Mouse (Mus musculus) kidney, postnatal 14 days (tissue): ENCODE data around the gene Chac1.

Source experiments
- DNase-seq: peaks from one replicate; pipeline ENCODE4 v3.0.0; 2022; ENCODE audit warnings: mixed read lengths

The Chac1 gene

DNA sequence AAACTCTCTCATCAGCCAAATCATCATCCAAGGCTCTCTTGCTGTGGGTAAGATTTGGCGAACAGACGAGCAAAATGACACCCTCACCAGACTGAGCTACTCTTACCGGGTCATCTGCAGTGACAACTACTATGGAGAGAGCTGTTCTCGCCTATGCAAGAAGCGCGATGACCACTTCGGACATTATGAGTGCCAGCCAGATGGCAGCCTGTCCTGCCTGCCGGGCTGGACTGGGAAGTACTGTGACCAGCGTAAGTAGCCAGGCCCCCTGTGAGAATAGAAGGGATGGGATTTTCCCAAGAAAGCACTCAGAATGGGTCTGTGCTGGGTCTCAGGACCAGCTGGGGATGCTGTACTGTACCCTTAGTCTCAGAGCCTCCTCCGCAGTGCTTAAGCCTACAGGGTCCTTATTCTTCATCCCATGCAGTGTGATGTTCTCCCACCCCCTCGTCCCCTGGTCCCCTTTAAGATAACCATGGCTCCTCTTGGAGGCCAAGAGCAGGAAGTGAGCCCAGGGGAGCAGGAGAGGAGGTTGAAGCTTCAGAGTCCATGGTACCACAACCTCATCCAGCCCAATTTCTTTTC, 23.0 kb upstream of the Chac1 start:
- no peak for DNase-seq

DNA sequence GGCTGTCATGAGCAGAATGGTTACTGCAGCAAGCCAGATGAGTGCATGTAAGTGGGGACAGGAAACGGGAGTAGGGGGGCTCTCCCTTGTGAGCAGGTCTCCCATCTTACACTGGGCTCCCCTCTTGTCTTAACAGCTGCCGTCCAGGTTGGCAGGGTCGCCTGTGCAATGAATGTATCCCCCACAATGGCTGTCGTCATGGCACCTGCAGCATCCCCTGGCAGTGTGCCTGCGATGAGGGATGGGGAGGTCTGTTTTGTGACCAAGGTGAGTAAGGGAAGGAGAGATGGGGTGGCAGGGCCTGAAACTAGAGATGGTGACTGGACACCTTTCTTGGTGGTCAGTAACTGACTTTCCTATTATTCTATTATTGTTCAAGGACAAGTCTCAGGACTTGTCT, 22.5 kb upstream of the Chac1 start:
- DNase-seq, result no peak

DNA sequence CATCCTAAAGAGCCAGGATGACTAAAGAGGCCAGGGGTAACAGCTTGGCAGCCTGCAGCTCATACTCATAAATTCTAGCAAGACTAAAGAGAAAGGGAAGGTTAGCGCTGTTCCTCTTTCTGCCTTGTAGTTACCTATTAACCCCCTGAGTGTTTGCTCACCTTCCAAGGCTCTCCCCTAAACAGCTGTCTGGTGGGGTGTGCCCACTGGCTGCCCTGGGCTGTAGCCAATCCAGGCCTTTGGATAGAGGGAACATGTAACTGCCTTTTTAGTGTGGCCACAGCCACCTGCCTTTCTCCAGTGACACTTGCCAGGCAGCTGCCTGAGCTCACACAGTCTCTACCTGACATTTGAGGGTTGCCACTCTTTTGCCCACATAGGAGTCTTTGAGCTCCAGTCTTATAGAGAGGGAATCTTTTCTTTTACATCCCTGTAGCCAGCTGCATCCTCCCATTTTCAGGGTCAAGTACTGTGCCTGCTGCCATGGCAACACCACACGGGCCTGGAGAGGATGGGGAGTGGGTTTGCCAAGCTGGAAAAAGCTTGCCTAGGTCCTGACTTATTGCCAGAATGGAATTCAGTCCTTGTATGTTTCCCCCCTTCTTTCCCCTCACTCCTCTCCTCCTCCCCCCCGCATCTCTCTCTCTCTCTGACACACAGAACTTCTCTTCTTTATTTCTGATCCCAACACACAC, 21.8 kb upstream of the Chac1 start:
- no peak for DNase-seq

DNA sequence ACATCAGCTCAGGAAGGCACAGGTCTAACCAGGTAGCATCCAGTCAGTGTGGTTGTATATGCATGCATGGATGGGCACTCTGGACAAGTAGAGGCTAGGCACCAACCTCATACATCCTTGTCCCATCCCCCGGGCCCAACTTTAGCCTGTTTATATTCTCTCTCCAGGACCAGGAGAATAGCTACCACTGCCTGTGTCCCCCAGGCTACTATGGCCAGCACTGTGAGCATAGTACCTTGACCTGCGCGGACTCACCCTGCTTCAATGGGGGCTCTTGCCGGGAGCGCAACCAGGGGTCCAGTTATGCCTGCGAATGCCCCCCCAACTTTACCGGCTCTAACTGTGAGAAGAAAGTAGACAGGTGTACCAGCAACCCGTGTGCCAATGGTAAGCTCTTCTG, 20.2 kb upstream of the Chac1 start:
- no peak for DNase-seq

DNA sequence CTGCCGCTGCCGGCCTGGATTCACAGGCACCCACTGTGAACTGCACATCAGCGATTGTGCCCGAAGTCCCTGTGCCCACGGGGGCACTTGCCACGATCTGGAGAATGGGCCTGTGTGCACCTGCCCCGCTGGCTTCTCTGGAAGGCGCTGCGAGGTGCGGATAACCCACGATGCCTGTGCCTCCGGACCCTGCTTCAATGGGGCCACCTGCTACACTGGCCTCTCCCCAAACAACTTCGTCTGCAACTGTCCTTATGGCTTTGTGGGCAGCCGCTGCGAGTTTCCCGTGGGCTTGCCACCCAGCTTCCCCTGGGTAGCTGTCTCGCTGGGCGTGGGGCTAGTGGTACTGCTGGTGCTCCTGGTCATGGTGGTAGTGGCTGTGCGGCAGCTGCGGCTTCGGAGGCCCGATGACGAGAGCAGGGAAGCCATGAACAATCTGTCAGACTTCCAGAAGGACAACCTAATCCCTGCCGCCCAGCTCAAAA, 18.8 kb upstream of the Chac1 start:
- no peak for DNase-seq

DNA sequence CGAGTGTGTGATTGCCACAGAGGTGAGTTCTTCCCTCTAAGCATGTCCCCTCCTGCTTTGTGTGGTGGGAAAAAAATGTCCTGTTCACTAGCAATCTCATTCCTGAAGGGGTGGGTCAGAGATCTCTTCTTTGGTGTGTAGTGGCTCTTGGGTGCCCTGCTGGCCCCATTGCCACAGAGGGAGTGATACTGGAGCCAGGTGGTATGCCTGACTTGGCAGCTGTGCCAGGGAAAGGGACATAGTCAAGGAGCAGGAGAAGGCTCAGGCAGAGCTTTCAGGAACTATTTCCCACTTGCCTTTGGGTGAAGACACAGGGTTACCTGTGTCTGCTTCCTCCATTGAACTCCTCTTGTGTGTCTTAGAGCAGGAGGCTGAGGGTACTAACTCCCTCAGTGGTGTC, 16.9 kb upstream of the Chac1 start:
- DNase-seq, result no peak

DNA sequence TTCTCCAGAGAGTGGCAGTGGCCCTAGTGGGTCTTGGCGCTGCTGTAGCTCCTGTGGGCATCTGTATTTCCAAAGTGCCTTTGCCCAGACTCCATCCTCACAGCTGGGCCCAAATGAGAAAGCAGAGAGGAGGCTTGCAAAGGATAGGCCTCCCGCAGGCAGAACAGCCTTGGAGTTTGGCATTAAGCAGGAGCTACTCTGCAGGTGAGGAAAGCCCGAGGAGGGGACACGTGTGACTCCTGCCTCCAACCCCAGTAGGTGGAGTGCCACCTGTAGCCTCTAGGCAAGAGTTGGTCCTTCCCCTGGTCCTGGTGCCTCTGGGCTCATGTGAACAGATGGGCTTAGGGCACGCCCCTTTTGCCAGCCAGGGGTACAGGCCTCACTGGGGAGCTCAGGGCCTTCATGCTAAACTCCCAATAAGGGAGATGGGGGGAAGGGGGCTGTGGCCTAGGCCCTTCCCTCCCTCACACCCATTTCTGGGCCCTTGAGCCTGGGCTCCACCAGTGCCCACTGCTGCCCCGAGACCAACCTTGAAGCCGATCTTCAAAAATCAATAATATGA, 16.0 kb upstream of the Chac1 start:
- DNase-seq, result no peak

DNA sequence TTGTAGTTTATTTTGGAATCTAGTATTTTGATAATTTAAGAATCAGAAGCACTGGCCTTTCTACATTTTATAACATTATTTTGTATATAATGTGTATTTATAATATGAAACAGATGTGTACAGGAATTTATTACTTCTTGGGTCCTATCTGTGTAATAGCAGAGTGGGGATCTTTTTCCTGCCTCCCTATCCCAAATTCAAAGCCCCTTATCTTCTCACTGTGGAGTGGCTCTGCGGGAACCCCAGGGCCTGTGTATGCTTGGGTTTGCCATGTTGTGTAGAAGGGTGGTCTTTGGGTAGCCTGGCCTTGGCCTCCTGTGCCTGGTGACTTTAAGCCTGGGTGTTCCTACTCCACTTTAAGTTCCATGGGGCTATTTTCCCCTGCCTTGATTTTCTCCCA, 15.5 kb upstream of the Chac1 start:
- DNase-seq, result no peak

DNA sequence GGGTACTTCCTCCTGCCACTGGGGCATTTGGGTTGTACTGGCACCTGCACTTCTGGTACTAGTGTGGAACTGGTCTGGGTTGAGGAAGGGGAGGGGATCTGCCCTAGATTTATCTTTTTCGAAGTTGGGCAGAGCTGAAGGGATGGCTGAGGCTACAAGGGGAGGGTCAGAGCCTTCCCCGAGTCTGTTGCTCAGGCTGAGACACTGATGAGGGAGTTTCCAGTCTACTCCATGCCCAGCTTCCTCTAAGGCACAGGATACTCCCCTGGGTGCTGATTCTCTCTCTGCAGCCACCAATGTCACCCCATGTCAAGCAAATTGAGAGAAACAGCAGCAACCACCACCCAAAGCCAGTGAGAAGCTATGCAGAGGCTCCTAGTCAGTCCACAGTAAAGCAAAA, 15.0 kb upstream of the Chac1 start:
- DNase-seq, result no peak

DNA sequence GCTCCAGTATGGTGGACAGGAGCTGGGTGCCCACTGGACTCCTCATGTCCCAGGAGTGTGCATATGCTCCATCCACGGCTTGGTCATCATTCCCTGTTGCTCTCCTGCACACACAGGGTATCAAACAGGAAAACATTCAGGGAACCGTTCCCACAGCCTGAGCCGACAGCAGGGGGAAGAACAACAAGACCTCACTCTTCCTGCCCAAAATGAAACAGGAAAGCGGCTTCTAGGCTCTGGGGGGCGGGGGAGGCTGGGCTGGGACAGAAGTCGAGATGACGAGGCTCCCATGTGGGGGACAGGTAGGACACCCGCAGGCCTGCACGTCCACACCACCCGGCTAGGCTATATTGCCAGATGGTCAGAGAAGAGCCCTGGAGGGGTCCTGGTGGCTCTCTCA, 14.6 kb upstream of the Chac1 start:
- peak; percentile 57 for DNase-seq

DNA sequence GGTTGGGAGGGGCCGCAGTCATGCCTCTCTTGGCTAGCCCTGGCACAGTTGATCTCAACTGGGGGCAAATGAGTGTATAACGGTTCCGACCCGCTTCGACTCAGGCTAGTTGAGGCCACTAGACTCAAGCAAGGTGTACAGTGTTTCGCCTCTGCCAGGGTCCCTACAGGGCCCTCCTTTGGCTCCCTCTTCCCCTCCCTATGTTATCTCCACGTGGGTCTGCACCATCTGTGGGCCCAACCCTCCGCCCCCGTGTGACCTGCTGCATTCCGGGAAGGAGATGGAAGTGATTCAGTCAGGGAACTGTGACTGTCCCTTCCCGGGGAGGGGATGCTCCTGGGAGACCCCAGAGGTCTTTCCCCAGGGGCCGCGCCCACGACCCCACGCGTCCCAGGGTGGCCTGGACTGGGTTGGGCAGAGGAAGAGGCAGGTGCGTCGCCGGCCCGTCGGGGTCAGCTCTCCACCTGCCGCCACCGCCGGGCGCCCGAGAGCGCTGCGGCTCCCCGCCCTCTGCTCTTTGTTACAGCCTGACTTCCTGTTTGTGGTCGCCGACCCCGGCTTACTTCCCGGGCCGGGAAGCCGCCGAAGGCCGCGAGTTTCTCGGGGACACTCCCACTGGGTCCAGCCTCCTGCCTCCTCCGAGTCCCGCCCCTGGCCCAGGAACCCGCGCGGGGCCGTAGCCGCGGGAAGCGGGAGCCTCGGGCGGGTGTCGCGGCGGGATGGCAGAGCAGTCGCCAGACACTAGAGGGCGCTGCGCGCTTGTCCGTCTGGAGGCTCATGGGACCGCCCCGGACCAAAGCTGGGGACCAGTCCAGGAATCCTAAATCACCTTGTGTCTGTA, 13.4 kb upstream of the Chac1 start:
- DNase-seq, result peak; percentile 94

DNA sequence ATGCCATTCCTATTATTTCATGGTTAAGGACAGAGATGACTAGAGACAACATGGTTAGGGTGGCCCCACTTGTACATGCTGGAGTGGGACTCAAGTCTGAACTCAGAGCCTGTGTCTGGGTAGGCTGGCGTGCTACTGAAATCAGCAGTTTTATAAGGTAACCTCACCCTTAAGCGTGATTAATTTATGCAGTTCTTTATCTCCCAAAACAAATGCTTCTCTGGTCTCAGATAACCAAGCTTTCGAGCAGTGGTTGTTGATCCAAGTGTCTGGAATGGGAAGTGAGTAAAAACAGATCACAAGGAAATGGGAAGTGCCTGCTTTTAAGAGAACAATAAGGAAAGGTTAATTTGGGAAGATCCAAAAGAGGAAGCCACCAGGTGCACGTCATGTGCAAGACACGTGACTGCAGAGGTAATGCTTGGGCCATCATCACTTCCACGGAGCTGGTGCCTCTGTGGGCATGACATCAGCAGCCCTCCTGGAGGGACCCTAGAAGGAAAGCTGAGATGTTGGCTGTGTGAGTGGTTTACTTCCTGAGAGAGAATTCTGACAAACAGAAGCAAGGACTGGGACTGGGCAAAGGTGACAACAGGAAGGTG, 6.4 kb upstream of the Chac1 start:
- DNase-seq, result no peak

DNA sequence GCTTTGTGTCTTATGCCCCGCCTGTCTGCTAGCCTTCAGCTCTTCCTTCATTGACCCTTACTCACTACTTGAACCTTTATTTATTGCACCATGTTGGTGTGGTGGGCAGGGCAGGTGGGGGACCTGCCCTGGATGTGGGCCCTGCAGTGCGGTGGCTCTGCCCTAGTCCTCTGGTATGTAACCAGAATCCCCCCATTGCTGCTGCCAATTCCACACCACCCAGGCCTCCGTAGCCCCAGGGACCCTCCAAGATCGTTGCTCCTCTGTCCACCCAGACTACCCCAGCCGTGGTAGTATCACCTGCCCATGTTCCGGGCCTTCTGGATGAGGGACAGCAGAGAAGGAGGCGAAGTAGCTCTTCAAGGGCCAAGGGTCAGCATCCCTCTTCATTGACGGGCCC, 2.7 kb downstream of the Chac1 start:
- DNase-seq, result no peak

DNA sequence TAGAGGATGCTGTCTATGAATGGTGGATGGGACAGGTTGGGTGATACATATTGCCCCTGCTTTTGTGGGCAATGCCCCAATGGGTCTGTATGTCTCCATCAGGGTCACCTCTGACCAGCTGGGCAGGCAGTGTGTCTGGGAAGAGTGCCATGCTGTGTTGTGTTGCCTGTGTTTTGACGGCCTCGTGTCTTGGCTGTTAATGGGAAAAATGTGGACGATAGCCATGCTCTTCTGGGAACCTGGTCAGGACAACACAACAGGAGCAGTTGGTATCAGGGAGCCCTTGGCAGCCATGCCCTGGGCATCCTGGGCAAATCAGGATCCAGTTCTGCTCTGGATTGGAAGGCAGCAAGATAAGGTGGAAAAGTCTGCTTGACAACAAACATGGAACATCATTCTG, 4.1 kb downstream of the Chac1 start:
- DNase-seq, result no peak

DNA sequence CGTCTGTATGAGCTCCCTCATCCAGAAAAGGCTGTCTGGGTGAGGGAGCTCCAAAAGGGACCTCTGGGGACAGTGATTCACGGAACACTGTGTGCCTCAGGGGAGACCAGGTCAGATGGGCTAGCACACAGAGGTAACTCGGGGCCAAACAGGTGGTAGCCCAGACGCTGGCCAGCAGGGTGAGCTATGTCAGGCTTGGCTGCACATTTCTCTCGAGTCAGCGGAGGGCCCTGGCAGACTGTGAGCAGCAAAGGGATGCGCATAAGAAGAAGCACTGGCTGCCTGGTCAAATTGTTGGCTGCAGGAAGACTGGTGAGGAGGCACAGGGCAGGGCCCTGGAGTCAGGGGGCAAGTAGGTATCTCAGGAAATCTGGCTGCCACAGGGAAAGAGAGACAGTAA, 4.6 kb downstream of the Chac1 start:
- peak; percentile 62 for DNase-seq

DNA sequence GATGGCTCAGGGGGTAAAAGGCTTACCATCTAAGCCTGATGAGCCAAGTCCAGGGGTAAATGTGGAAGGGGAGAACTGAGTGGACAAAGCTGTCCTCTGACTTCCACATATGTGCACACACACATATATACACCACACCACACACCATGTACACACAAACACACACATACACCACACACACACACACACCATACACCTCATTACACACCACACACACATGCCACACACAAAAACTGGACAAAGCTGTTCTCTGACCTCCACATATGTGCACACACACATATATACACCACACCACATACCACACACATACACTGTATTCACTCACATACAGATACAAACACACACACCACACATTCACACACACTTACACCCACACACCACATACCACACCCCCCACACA, 5.3 kb downstream of the Chac1 start:
- DNase-seq, result no peak

DNA sequence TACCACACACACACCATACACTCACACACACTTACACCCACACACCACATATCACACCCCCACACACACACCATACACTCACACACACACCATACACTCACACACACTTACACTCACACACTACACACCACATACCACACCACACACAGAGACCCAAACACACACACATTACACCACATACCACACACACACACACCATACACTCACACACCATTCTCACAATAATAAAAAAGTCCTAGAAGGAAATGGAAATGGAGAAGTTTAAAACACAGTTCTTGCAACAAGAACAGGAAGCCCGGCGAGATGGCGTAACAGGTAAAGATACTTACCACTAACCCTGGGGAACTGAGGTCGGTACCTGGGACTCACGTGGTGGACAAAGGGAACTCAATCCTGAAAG, 5.8 kb downstream of the Chac1 start:
- no peak for DNase-seq

DNA sequence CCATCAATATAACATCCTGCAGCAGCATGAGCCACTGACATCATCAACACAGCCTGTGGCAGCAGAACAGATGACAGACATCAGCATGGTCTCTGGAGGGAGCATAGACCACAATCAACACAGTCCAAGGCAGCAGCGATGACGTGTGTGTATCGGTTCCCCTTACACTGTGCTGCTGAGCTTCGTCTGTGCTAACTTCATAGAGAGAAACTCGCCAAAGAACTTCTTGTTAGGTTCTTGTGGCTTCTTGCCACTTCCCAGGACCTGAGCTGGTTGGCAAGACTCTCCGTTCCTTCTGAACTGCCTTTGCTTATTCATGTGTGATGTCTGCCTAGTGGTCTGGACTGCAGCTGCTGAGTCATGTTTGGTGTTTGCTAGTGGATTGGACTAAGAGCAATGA, 7.2 kb downstream of the Chac1 start:
- DNase-seq, result no peak

DNA sequence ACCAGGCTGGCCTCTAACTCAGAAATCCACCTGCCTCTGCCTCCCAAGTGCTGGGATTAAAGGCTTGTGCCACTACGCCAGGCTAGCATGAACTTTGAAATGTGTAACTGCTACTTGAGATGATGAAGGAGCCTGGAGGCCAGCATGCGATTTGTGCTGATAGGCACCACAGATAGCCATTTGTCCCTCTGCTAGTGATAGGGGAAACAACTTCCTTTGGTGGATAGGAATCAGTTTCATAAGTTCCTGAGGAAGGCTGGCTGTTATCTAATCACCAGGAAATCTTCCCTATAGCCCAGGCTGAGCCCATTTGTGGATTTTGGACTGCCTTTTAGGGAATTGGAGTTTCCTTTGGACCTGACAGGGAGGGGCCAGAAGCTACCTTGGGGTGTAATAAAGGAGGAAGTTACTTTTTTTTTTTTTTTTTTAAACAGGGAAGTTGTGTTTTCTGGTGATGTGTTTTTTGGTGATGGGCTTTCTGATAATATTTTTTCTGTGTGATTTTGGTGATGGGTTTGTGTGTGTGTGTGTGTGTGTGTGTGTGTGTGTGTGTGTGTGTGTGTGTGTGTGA, 8.8 kb downstream of the Chac1 start:
- DNase-seq, result no peak

DNA sequence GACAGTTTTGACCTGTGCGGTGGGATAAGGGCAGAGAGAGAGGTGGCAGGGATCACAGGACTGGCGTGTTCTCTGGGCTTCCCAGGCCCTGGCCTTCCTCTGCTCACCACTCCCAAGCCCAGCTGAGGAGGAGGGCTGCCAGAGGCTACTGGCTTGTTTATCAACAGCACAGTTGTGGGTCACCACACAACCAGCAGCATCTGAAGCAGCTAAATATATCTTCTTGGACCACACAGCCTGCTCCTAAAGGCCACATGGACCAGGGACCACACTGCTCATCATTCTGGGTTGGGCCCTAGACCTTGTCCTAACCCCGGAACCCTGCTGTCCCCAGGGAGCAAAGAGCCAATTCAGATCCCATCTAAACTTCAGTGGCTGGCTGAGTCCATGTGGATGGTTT, 13.9 kb downstream of the Chac1 start:
- no peak for DNase-seq

DNA sequence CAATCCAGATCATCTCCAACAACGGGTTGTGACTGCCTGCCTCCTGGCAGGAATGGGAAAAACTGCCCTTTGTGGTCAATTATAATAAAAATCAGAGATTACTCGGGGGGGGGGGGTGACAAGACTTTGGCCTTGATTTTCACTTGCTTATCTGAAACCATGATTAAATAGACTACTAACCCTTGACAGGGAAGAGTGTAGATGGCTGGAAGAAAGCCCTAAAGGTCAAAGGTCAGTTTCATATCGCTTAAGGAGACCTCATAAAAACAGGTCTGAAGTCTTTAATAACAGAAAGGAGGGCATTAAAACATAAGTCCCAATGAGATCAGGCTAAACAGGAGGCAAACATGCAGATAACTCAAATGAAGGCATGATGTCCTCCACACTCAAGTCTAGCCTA, 16.3 kb downstream of the Chac1 start:
- no peak for DNase-seq

DNA sequence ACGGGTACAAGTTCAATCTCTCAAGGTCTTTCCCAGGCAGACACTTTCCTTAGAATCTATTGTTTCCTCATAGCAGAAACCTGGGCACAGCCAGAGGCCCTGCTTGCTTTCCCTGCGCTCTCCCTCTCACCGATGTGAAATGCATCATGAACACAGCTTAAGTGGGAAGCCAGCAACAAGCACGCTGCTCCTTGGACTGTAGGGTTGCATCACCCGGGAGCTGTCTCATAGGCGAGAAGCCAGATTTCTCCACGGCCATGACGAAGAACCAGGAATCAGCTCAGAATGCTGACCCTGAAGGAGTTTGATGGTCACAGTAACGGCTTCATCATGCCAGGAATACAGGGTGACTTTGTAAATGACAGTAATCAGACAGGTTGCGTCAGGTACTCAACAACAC, 19.1 kb downstream of the Chac1 start:
- DNase-seq, result no peak

DNA sequence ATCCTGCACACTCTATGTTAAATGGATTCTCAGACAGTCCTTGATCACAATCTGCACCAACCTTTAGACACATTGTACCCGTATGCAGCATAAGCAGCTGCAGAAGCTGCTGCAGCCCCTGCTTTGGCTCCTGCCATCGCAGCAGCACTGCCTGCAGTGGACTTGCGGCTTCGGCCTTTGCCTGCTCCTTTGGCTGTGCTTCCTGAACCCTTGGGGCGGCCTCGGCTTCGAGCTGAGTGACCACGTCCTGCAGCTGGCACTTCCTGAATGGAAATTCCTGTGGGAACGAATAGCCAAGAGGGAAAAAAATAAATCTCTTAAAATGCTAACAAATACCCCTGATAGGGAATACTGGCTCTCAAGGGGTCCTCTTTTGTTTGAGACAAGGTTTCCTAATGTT, 26.3 kb downstream of the Chac1 start:
- peak; percentile 56 for DNase-seq
